Mouse (Mus musculus): ENCODE results near the gene Cby3.

DNA sequence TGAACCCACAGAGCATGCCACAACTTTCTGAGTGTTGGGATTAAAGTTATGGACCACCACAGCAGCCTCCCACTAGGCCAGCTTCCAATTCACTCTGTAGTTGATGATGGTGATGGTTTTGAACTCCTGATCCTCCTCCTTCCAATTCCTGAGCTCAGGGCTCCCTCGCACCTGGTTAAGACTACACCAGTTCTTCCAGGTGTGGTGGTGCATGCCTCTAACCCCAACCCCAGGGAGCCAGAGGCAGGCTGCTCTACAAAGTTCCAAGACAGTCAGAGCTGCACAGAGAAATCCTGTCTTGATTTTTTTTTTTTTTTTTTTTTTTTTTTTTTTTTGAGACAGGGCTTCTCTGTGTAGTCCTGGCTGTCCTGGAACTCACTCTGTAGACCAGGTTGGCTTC, 19.4 kb downstream of the Cby3 start:
- TF ChIP-seq EP300 (IDR thresholded peaks at IDR 0.05; ENCODE audit: low read depth): no peak
- TF ChIP-seq CTCF (IDR thresholded peaks at IDR 0.05; ENCODE audit: low read depth): no peak

All from heart, postnatal 0 days (tissue).